Mouse (Mus musculus) adrenal gland, postnatal 25 days (tissue): ENCODE measurements at regions not wholly inside any gene's neighbourhood (a gene's known extent, or its start where the extent isn't known, plus 50 kb on each side); places are given as distances from the start of the nearest gene placed in this dataset.

ENCODE experiments used
- DNase-seq: peaks from one replicate; pipeline ENCODE4 v3.0.0; 2021; ENCODE audit warnings: mixed read lengths

DNA sequence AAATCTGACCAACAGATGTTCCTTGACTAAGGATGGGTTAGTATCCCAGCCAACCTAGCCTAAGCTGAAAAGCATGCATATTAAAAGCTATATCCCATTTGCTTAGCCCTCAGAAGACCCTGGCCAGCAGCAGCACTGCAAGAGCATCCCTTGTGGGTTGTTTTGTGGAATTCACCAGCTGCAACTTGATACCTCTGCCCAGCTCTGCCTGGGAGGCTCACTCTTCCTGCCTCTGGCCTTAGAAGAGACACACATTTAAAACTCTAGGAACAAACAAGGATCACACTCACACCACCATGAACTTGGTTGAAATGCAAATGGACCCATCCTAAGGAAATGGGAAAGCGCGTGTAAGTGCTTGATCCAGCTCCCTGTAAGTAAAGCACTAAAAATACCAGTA lies 107.7 kb upstream of the Arl4c start:
- no peak for DNase-seq

DNA sequence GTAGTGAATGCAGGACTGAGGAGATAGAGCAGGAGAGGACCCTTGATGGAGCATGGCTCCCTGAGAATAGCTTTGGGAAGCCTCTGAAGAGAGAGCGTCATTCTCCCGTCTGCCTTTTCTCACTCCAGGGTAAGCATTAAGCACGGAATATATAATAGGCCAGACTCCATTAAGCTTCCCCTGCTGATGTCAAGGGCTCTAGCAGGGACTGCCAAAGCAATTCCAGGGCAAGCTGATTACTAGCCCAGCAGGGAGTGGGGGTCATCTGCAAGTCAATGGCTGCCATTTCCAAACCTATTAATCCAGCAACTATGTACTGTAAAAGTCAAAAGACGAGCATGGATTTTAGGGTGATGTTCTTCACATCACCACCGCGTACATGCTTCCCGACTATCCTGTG lies 111.2 kb upstream of the Arl4c start:
- DNase-seq = no peak

DNA sequence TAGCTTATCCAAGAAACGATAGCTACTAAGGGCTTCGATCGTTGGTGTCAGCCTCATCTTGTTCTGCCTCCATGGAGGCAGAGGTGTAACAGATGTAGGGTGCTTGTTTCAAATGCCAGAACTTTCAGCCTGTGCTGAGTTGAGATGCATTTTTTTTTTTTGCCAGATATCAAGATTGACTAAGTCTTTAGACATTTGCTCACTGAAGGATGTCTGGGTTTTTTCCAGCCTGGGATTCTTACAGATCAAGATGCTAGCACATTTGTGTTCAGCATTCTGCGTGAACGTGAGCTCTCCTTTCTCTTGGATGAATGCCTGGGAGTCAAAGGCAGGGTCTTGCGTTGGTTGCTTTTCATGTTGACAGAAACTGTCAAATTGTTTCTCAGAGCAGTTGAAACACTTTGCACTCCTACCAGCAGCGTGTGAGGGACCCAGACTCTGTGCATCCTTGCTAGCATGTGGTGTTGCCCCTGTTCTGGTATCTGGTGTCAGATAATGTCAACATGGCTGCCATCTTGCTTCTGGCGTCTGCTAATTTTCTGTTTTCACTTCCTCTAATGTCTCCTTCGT lies 114.4 kb upstream of the Arl4c start:
- DNase-seq = no peak

DNA sequence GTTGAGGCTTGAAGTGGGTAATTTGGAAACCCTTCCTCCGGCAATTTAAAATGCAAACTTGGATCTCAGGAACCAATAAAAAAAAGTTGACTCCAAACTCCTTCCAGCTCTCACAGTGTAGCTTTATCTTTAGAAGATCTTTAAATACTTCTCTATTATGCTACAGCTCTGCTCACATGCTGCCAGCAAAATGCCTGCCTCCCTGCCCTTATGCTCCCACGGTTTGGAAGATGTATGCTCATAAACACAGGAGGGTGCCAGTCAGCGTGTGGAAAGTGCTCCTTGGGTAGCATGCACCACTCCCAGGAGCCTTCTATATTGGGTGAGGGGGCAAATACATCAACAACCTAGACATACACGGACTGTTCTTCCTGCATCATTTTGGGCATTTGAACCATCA lies 123.2 kb upstream of the Arl4c start:
- DNase-seq = no peak

DNA sequence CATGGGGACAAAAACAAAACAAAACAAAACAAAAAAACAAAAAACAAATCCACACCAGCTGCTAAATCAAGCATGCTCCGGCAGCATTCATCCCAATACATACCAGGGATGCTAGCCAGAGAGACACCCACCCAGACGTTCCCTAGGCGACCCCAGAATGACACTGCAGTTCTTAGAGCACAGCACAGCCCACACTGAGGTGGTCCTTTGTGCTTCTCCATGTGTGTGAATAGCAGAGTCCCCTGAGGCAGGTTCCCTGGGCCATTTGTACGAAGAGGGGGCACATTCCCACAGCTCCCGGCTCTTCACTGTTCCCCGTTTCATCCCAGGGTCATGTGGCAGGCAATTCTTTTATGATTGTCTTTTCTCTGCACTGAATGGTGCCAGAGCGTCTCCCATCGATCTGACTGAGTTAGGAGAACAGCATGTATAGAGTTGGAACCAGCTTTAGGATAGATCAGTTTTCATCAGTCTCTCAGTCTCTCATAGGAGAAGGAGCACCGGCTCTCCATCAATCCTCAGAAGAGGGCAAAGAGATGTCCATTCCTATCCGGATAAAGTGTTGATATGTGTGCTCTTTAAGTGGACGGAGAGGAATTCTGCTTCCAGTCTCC lies 136.7 kb upstream of the Arl4c start:
- DNase-seq = no peak

DNA sequence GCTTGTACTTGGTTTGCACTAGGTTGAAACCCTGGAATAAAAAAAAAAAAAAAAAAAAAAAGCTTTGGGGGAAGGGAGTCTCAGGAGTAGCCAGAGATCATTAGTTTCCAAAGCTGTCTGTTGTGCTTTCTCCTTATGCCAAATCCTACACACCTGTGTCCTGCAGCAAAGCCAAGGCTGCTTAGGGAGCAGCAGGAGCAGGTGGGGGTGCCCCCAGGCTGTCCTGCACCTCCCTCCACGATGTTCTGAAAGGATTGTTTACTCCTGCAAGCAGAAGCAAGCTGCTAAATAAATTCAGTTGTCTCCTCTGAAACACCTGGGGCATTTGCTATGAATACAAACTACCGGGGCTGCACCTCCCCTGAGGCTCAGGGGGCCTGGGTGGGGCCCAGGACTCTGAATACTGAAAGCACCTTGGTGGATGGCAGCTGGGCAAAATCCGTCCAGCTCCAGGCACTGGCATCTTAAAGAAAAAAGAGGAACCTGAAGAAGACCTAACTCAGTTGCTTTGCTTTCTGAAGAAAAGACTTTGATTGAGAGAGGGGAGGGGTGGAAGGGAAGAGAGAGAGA lies 137.5 kb upstream of the Arl4c start:
- no peak for DNase-seq

DNA sequence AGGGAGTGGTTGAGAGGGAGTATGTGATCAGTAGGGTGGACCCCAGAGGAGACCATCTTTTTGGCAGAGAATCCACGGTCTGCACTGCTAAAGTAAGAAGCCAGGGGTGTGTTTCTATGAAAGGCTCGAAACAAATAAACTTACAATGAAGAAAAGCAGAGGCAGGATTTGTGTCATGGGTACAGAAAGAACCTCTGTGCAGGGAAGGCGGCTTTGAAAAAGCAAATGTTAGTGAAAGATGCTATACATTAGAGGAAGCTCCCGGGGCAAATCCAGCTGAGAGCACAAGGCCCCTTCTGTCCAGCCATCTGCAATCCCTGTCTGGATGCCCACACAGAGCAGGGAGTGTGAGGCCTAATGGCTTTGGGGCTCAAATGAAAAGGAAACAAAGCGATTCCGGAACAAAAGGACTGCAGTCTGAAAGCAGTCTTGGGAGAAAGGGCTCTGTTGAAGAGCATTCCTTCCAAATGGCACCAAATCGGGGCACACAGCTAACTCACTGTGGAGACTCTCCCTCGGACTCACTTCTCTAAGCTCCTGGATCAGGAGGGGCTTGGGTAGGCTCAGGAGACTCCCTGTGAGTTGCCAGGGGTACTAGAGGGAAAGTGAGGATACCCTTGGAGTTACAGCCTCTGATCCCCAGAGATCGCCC lies 138.1 kb upstream of the Arl4c start:
- no peak for DNase-seq

DNA sequence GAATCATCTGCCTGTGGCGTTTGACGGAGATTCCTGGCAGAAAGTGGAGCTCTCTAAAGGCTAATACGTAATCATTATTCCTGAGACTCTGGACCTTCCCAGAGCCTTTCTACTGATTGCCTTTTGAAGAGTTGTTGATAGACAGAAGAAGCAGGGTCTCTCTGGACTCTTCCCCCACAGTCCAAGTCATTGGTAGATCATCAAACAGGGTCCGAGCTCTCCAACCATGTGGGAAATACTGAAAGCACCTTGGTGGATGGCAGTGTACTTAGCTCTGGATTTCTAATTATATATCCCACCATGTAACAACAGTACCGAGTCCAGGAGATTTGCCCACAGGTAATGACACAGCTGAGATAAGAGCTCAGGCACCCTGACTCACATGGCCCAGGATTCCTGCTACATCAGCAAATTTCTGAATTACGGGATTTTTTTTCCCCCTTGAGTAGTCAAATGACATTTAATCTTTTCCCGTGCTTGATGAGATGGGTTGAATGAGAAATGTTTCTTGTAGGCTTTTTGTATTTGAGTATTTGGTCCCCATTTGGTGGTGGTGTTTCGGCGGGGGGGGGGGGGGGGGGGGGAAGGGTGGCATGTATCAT lies 139.1 kb upstream of the Arl4c start:
- no peak for DNase-seq

DNA sequence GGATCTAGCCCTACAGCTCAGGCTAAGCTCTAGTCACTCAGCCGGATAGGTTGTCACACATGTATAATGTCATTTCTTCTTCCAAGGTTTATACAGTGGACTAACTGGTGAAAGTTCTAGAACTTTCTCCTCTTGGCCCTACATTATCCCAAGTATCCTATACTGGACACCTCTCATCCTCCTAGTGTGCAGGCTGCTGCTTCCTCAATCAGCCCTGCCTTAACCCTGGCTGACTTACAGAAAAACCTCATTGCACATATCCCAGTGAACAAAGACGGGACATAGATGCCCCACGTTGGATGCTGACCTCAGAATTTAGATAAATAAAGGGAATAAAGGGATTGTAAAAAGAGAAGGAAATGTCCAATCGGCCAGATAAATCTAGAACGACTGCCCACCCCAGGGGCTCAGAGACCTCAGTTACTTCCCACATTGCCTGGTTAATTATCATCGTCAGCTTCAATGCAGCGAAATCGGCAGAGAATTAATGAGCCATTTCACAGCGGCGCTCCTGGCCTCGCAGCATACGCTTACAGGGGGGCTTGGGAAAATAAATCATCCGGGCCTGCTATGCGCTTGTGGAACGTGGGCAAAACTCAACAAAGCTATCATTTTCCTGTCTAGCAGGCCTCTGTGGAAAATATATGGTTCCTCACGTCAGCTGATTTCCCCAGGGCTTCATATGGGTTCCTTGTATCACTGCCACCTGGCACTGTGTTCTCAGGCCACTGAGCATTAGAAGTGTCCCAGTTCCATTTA lies 145.5 kb upstream of the Arl4c start:
- DNase-seq = no peak

DNA sequence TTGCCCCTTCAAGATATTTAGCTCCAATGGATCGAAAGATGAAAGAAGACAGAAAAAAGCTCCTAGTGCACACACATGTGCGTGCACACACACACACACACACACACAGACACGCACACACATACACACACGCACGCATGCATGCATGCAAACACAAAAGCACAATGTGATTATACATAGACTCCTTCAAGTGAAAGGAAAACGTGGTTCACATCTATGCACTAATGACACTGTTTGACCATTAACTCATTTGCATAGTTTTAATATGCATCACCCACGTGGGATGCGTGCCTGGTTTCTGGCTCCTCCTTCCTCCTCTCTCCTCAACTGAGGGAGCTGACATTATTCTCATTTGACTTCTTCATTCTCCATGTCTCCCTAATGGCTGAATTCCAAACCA lies 146.2 kb upstream of the Arl4c start:
- DNase-seq = no peak

DNA sequence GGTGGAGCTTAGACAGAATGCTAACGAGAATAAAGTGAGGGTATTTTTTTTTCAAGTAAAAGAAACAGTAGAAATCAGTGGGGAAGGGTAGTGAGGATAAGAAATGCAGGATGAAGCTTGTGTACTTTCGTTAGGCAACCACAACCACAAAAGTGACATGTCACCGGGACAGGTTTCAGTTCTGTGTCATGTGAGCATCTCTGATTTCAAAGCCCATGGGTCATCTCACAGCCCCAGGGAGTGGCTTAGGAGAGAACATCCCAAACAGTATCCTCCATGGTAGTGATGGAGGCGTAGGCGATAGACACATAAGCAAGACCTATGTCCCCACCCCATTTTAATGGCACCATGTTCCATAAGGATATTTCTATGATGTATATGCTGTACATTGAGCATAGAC lies 147.4 kb upstream of the Arl4c start:
- DNase-seq = no peak

DNA sequence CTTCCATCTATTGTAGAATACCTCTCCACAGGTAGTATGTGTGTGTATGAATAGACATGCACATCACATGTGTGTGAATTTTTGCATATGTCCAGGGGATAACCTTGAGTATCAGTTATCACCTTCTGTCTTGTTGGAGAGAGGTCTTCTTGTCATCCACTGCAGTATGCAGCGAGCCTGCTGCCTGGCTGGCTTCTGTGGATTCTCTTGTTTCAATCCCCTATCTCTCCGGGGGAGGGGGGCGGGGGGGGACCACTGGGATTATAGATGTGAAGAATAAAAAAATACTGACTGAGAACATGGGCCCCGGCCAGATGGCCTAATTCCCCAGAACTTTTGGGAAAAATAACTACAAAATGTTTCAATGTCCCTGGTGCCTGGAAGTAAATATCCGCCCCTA lies 149.9 kb upstream of the Arl4c start:
- DNase-seq = no peak

DNA sequence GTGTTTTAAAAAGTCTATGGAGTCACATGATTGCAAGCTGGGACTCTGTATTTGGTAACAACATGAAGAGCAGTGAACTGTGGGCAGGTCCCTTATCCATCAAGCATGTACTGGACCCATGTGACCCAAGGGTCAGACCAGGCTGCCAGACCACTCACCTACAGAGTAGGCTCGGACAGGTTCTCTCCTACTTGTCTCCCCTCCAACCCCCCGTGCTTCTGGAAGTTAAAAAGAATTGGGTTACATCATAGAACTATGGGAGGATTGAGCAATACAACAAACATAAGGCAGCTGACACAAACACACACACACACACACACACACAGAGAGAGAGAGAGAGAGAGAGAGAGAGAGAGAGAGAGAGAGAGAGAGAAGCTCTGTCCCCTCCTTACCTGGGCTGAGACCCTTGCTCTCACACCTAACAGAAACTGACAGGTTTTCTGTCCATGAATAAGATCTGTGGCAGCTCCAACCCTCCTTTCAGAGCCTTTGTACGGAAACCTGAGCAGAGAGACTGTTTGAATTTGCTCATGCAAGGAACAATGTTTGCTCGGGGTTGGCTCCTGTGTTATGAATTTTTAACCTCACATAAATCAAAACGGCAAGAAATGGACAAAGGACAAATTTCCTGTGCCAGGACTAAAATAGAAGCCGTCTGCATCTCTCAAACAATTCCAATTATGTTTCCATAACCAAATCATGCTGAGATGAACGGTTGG lies 159.0 kb upstream of the Arl4c start:
- DNase-seq = no peak

DNA sequence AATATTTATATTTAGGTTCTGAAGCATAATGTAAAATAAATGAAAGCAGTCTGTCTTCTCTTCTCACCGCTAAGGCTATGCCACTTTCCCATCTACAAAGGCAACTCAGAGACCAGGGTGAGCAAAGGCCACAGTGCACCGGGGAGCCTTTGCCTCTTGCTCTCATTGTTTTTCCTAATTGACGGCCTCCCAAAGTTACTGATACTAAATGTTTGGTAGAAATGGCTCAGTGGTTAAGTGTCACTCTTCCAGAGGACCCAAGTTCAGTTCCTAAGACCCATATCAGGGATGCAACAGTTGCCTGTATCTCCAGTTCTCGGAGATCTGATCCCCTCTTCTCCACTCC lies 159.5 kb upstream of the Arl4c start:
- DNase-seq = no peak

DNA sequence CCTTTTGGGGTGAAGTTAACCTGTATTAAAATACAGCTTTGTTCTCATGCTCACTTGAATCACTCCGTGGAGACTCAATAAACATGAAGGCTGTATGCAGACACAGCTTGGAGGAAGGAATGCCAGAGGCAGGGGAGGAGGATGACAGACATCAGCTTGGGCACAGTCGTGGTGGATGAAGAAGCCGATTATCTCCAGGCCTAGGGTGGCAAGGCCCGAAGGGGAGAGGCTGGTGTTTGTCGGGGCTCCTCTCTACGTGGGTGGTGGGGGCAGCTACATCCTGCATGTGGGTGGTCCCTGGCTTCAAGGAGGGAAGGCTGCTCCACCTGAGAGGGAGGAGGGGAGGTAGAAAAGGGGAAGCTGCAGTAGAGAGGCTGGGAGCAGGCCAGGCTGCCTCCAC lies 163.4 kb upstream of the Arl4c start:
- DNase-seq = no peak

DNA sequence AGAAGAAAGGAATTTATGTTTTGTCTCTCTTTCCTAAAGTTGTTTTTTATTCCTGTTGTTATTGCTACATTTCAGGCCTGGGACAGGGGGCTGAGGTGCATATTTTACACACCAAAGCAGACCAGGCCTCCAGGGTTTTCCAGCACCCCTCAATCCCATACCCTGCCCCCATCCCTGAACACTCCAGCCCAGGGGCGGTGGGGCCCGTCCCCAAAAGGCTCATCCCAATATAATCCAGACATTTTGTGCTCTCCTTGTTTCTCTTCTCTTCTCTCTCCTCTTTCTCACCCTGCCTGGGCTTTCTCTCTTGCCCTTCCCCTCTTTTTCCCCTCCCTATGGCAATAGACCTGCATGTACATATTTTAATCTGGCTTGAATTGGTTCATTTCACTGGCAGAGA lies 164.6 kb upstream of the Arl4c start:
- DNase-seq = no peak

DNA sequence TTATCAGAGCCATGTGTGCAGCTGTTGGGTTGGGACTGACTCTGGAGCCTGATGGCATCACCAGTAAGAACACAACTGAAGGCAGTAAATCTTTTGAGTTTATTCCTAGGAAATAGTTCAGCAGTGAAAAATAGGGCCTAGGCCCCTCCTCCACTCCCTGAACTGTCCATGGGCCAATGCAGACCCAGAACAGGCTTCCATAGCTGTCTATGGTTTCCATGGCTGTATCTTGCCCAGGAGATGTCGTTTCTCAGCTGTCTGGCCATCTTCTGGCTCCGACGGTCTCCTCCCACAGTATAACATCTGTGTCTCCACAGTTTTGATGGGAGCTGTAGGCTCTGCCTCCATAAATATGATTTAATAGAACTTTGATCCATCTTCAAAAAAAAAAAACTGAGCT lies 165.1 kb upstream of the Arl4c start:
- no peak for DNase-seq

DNA sequence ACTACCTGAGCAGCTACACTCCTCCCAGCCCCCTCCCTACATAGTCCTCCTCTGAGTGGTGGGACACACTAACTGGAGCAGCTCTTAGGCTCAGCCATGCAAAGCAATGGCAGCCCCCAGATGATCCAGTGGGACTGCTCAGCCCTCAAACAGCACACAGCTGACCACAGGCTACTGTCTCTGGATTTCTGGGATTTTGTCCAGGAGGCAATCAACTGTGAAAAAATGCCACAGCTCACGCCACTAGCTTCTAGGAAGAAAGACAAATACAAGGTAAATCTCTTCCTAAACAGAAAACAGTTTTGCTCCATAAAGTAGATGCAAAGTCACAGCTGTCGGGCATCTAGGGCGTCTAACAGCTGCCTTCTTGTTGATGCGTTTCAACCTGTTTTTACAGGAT lies 167.9 kb upstream of the Arl4c start:
- no peak for DNase-seq

DNA sequence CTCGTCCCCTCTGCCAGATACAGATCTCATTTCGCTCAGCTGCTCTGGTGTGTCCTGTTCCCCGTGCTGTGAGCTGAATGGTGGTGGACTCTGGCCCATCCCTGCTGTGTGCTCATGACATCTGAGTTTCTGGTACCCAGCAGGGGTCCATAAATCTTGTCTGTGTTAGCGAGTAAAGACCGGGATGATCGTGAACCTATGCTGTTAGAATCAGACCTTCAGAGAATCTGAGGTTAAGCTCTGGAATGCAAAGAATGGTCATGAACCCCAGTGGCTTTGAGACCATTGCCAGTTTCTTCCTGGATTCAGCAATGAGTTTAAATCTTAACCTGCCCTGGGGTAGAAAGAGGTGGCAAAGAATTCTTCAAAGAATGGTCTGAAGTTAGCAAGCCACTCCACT lies 173.3 kb upstream of the Arl4c start:
- no peak for DNase-seq

DNA sequence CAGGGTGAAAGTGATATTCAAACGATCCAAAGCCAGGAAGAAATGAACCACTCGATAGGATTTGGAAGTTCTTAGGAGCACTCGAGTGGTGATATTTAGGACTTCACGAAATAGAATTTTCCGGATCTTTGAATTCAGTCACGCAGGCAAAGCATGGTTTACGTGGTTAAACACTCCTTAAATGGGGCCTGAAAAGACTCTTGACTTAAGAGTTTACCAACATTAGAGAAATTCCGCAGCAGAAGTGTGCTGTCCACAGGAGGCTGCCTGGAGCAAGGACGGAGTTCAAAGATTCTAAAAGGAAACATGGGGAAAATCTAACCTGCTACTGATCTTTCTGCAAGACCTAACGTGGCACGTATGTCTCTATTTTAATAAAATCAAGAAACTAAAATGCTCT lies 175.4 kb upstream of the Arl4c start:
- no peak for DNase-seq

DNA sequence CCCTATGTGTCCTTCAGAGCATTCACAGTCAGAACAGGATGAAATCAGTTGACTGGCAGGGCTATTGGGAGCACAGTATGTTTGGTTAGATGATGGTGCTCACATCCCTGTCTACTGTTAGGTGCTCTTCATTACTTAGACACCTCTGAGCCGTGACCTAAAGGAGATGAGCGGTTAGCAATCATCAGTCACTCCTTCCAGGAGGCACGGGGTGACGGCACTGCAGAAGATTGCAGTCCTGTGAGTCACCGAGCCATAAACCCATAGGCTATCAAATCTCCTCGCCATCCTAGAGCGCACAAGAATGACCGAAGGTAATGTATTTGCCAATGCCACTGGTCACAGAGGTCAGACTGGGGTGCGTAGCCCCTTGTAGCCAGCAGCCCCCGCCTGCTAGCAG lies 176.8 kb upstream of the Arl4c start:
- DNase-seq = no peak

DNA sequence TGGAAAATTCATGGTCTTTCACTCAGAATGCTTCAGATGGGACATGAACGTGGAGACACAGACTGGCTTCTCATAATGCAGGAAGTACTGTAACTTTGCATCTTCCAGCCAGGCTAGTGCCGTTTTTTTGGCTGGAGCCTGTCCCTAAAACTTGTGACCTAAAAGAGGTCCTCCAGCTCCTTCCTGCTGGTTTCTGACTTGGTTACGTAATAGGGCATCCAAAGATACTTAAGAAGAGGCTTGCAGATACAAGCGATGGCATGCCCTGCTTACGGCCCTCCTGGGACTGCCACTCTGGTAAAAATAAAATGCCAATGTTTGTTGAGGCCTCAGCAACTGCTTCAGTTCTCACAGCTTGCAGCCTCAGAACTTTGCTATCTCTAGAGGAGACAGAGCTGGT lies 177.3 kb upstream of the Arl4c start:
- DNase-seq = no peak
